Mouse (Mus musculus) frontal cortex, postnatal 14 days (tissue): Measurements from ENCODE around the gene Pid1.

Experiments used
- DNase-seq, 2 experiments: peaks; one replicate each; pipeline ENCODE4 v3.0.0; 2022; ENCODE audit warnings: low spot score in 2 of 2

Gene Pid1

GRCm38 (mm10) chr1:84056884-84057630, 306.9 kb downstream of the Pid1 start:
- no peak for DNase-seq

- DNase-seq: no peak
These were observed 307.7 kb downstream of the Pid1 start for GRCm38 (mm10) chr1:84056306-84056705.

GRCm38 (mm10) chr1:84025746-84026145, 338.2 kb downstream of the Pid1 start:
- no peak for DNase-seq

GRCm38 (mm10) chr1:84012871-84013375, 351.1 kb downstream of the Pid1 start:
- no peak for DNase-seq

- DNase-seq: no peak
These were observed 361.4 kb downstream of the Pid1 start for GRCm38 (mm10) chr1:84002630-84003029.
